Mouse (Mus musculus) heart, adult 9 months (tissue): ENCODE measurements around the gene Gm30302.
"Not testable (repeated sequence)": the region's sequence is repeated elsewhere in the genome, so short reads cannot be mapped to it uniquely, and the experiment has no call there.

Experiments
- DNase-seq, 2 experiments: peaks; one replicate each; pipeline ENCODE4 v3.0.0; 2022; ENCODE audit warnings: low spot score in 2 of 2

The Gm30302 gene

DNA sequence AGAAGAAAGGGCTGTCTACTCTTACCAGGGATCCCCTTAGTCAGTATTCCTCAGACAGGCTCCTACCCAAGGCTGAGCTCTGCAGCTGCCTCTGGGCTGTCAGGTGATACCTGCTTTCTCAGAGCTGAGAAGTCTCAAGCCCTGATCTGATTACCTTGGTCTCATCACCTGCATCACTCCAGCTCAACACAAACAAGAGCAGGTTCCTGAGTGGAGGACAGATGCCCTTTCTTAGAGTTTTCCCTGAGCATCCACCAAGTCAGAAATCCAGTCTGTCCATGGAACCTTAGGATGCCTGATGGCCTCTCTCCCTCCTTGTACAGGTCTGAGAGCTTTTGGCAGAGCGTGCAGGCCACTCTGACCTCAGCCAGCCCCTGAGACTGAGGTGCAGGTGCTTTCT is at the start of gene Gm30302:
Gene Gm30302, minus strand, starts transcription at position 101 of the 400 bp plus-strand sequence.
- no peak for DNase-seq

DNA sequence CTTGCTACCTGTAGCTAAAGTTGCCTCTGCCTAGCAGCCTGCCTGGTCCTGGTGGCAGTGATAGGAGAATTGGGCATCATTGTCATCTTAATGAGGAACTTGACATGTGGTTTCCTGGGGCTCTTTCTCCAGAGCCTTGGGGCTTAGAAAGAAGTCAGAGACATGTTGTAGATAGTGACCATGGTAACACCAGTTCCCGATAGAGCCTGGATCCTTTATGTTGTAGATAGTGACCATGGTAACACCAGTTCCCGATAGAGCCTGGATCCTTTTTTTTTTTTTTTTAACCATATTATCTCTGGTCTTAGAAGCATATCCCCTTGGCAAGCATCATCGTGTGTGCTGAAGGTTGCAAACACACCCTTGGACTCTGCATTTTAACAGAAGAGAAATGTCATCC is 48.0 kb upstream of the Gm30302 start:
- DNase-seq, result no peak

DNA sequence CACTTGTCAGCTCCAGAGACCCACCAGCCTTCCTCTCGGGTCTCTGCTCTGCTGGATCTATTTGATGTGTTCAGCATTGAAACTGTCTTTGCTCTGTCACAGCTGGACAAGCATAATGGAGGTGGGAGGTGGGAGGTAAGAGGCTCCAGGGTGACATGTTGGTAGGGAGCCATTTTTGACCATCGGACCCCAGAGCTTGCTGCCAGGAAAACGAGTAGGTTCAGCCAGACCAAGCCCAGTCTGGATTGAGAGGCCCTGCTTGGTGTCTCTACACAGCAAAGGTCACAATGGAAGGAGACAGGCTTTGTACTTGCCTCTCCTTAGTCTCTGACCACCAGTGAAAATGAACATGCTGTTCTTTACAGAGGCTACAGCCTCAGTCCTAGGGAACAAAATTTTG is 47.3 kb upstream of the Gm30302 start:
- DNase-seq, result no peak

DNA sequence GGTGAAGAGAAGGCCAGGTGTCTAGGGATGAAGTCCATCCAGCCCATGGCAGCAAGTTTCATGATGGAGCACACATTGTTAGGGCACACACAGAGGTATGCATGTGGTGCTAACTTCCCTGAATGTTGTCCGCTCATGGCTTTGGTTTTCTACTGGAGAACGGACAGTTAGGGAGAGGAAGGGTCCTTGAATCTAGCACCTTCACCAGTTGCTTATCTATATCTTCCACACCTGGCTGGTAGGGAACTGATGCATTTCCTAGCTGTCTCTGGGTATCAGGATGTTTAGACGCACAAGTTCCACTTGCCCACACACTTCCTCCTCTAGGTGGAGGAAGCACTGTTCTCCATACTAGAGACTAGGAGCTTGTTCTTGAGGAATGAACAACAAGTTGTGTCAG is 46.9 kb upstream of the Gm30302 start:
- no peak for DNase-seq

DNA sequence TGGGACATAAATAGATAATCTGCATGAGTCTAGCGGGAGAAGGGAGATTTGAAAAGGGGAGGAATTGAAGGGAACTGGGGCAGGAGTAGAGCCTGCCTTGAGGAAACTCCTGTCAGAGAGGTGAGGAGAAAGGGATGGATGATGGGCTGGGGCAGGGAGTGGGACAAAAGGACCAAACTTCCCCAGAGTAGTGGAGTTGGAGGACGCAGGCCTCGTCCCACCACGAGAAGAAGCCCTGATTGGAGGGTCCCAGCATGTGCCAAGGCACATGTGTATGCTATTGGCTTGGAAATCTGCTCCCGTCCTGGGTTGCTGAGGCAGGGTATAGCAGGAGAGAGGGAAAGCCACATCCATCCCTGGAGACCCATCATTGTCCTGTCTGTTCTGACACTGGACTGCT is 45.3 kb upstream of the Gm30302 start:
- DNase-seq, result no peak

DNA sequence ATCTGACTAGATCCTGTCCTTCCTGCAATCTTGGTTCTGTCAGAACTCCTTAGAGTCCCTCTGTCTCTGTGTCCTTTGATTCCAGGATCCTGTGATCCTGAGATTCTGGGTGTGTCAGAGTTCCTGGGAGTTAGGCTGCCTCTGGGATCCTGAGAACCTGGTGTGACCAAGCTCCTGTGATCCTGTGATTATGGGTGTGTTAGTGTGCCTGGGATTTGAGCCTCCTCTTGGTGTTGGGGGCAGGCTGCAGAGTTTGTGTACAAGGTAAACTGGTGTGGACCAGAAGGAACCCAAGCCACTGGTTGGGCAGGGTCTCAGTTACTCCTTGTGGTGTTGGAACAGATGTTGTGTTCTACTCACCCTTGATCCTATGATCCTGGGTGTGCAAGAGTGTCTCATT is 42.4 kb upstream of the Gm30302 start:
- no peak for DNase-seq

DNA sequence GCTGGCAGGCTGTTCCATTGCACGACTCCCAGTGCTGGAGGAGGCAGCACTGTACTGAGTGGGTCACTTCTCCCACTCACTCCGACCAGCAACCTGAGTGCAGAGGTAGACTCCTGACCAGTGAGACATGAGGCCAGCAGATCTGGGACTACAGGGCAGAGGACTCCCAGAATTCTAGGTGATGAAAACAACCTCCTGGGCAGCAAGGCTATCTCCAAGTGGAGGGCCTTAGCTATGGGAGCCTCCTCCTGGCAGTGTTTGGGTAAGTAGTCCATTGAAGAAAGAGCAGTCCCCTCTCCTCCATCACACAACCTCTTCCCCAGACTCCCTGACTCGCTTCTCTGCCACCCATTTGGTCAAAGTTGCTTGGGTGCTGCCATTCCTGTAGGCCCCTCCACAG is 31.6 kb upstream of the Gm30302 start:
- no peak for DNase-seq

DNA sequence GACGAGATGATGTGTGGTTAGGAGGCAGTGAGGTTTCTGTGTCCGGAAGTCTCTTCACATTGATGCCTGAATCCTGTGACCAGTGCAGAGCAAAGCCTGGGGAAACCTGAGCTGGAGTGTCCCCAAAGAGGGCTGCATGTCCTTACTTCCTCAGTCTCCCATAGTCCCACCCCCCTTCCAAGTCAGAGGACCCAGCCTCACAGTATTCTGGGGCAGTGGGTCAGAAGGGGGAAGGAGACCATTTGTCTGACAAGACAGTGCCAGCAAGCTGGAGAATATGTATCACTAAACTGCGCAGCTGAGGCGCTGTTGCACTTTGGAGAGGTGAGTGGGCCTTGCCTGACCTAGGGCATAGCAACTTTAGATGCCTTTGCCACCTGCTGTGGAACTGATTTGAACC is 26.5 kb upstream of the Gm30302 start:
- no peak for DNase-seq

DNA sequence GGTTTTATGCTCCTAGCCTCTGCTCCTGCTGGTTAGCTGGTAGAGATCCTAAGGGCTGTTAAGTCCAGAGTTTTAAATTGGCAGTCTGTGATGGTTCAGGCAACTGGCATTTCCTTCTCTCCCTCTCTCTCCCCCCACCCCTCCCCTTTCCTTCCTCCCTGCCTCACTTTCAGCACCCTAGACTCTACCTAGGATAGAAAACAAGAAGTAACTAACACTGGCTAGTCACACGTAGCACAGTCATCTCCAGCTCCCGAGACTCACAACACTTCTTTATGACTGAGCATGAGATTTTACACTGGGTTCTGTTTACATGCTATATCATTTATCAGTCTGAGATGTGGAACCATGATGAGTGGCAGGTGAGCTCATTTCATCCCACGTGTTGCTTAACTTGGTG is 16.2 kb upstream of the Gm30302 start:
- DNase-seq, result no peak

DNA sequence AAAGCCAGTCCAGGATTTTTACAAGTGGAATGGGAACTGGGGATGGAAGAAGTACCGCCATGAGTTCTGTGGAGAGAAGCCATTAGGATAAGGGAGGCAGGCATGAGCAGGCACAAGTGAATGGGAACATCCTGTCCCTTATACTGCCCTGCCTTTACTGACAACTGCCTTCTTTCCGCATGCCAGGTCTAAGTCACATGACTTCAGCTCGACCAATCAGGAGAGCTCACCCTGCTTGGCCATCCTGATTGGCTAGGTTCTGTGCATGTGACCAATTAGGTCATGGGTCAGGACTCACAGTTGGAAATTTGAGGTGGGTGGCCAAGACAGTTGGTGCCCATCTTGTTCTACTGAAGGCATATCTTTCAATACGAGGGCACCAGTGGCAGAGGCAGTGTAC is 15.6 kb upstream of the Gm30302 start:
- DNase-seq, result no peak

DNA sequence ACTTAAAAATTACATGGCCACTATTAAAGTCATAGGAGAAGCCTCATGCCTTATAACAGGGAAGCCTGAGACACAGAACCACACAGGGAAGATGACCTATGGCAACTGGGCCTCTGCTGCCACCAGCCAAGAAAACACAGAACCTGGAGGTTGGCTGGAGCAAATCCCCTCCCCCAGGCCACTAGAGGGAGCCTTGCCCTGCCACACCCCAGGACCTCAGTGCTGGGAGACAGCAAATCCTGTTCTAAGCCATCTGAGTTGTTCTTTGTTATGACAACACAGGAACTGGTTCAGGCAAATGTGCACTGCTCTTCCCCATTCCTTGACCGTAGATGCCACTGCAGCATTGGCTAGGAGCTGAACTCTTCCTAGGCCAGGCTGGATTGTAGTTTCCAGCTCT is 8.3 kb upstream of the Gm30302 start:
- DNase-seq, result no peak

DNA sequence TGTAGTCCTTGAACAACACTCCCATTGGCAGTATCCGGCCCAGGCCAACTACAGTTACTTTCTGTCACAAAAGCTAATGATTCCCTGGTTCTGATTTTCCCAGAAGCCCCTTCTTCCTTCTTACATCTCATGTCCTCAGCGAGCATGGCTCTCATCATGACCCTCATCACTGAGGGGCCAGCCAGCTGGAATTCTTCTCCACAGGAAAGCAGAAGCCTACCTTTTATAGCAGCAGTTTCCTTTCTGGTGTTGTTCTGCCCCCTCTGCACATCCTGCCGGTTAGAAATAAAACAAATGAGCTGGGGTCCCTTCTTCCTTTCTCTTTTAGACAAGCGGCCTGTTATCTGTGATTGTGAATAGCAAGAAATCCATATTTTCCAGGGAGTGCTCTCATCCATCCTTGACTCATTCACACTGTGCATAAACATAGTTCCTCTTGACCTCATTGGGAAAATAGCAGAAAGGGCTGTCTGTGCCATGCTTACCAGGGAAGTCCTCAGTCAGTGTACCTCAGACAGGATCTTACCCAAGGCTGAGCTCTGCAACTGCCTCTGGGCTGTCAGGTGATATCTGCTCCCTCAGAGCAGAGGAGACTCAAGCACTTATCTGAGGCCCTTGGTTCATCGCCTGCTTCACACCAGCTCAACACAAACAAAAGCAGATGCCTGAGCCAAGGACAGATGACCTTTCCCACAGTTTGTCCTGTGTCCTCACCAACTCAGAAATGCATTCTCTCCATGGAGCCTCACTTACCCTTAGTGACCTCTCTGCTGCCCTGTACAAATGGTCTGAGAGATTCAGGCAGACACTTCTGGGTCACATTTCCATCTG is 10.0 kb downstream of the Gm30302 start:
- DNase-seq, result peak; percentile 5 to 13

DNA sequence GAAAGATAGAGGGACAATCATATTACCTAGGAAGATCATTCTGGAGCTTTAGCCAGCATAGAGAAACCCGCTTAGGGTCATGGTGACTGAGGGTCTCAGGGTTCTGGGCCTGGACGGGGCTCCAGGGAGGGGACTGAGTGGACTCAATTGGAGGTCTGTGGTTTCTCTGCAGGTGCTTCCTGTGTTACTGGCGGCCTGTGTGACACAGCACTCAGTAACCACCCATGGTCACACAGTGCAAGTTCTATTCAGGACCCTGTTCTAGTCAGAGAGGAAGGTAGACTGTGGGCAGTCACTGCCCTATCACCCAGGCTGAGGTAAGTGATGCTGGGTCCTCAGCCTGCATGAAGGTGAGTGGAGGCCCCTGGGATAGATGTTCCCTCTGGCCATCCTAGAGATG is 14.9 kb downstream of the Gm30302 start:
- DNase-seq, result no peak

DNA sequence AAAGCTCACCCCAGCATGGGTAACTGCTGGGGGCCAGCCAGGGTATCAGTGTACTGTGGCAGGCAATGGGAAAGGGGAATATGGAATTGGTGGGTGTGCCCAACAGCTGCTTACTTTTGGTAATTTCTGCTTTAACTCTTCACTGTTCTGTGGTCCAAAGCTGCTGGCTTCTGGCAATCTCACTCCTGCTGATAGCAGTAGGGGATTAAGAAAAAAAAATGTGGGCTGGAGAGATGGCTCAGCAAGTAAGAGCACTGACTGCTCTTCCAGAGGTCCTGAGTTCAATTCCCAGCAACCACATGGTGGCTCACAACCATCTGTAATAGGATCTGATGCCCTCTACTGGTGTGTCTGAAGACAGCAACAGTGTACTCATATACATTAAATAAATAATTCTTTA is 27.3 kb downstream of the Gm30302 start:
- not testable (repeated sequence) for DNase-seq

DNA sequence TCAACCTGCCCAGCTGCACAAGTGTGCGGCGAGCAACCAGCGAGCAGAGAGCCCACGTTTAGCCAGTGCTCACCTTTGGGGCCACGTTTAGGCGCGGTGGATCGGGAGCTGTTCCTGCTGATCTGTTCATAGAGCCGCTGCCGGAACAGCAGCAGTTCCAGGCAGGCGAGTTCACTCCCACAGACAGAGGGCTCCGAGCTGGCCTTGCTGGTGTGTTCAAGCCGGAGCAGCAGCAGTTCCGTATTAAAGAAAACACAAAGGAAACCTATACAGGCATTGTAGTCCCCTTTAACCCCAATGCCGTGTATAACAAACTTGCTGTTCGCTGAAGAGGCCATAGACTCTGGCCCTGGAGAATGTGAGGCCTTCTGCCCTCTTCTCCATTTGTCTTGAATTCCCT is 29.7 kb downstream of the Gm30302 start:
- no peak for DNase-seq

DNA sequence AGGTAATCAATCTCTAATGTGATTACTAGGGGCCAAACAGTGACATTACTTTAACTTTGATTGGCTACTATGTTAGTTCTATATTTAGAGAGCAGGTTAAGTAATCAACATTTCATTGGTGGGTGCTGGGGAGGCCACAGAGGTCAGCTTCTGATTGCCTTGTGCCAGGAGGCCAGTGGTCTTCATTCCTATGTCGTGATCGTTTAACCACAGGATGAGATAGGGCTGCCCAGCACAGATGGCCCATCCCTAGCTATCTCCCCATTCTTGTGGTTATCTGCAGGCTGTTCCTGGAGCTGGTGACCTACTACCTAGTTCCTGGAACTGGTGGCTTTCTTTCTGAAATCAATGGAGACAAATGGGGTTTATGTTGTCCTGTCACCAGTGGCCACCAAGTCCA is 30.8 kb downstream of the Gm30302 start:
- no peak for DNase-seq

DNA sequence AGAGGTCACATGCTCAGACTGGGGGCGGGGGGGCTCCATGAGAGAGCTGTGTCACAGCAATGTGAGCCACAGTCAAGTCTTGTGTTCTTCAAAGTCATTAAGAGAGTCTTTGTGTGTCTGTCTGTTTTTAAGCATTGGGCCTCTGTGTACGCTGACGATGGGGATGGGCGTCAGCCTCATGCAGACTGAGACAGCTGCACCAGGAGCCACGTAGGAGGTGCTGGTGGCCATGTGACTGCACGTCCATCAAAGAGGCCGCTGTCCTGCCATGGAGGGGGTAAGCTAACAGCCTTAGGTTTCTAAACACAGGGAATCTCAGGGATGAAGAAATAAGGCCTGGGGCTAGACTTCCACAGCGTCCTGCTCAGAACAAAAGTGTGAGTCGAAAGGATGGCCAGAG is 32.5 kb downstream of the Gm30302 start:
- no peak for DNase-seq

DNA sequence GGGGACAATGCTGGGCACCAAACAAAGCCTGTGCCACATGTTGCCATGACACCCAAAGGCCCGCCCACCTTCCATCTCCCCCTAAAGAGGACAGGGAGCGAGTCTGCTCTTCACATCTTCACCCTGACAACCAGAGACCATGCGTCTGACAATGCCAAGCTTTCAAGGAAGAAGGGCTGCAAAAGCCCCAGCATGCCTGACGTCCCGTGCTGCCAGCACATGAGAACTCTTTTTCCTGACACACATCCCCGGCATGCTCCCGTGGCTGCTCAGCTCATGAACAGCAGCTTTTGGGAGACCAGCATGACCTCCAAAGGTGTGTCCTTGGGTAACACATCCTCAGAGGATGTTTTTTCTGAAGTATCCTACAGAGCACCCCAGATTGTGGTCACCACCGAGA is 33.5 kb downstream of the Gm30302 start:
- no peak for DNase-seq

DNA sequence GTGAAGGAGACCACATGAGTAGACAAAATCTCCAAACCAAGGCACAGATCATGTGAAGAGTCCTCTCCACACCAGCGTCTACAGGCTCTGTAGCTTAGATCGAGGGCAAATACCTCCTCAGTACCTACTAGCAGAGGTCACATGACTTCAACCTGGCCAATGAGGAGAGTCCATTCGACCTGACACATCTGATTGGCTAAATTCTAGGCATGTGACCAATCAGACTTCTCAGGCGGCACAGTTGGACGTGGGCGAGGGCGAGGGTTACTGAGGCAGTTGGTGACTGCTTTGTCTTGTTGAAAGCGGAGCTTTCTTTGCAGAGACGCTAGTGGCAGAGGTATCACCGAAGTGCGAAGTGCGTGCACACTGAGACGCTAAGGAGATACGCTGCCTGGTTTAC is 36.6 kb downstream of the Gm30302 start:
- DNase-seq, result no peak

DNA sequence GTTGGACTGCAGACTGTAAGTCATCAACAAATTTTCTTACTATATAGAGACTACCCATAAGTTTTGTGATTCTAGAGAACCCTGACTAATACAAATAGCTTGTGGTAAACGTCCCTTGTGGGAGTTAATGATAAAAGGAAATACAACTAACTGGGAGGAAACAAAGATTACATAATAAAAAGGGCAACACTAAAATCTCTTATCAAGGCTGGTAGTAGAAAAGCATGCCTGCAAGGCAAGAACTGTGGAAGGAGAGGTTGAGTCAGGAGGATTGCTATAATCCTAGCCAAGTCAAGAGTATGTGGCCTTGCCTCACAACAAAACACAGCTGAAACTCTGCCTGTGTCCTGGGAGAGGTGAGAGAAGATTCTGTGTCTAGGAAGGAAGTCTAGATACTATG is 38.1 kb downstream of the Gm30302 start:
- DNase-seq, result no peak

DNA sequence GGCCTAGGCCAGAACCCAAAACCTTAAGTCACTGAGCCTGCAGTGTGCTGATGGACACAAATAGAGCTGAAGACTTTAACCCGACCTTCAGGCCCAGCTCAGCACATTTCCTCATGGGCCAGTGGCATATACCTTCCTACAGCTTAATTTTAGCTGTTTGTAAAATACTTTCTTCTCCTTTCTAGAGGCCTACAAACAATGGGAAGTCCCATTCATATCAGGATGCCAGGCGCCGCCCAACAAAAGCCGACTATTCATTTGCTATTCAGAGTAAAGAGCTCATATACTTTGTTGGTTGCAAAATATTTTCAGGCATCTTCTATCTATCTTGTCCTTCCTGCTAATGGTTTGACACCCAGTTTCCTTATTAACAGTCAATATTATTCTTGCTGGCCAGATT is 40.8 kb downstream of the Gm30302 start:
- DNase-seq, result no peak

DNA sequence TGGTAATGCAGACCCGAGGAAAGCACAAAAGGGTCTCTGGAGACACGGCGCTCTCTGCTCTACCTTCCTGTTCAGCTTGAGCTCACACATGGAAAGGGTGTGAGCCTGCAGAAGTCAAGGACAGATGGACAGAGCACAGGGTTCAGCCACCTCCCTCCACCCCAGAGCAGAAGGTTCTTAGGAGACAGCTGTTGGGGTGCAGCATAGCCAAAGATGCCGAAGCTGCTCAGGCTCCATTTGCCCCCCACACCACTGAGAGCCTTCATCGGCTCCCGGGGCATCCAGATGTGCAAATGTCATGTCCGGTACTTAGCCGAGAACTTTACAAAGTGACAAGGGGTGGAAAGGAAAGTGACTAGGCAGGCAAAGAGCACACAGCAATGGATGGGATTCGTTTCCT is 42.2 kb downstream of the Gm30302 start:
- DNase-seq, result no peak

DNA sequence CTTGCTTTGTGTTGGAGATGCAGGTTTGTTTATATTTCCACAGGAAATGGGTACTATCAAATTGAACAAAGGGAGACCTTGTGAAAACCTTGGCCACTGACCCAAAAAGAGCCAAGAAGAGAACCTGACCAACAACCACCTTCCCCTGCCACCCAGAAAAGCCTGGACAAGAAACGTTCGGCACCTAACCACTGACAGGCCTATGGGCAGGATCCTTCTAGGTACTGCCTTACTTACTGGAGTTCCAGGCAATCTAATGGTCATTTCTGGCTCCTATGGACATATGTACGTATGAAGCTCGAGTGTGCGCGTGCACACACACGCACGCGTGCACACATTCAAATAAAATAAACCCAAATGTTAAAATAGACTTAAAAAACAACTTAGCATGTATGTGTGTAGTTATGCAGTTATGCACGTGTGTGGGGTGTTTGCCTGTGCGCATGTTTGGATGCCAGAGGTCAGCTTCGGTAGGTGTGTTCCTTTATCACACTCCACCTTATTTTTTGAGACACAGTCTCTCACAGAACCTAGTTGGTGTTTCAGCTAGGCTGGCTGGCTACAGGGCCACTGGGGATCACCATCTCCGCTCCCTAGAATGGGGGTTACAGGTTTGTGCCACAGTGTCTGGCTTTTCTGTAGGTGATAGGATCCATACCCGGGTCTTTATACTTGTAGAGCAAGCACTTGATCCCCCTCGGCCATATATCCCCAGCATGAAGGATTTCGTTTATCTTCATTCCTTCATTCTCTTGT is 57.3 kb downstream of the Gm30302 start:
- no peak for DNase-seq
